ENCODE assay signal across 26 mouse cellular contexts in the genomic region with DNA sequence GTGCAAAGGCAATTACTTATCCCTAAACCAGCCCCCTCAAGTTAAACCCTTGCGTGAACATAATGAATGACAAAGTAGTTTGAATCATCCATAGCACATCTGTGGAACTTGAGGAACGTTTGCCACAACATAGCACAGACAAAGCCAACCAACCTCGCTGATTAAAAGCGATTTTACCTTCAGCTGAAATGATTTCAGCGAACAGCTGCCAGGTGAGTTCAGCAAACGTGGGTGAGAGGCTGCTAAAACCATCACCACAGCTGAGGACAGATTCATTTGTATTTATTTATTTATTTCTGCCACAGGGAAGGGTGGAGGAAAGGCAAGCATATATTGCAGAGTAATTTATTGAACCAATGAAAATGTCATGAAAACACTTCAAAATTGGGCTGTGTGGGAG.
"Had no signal": no experiment of that assay in that cellular context is flagged by ENCODE, and none has a peak within 500 bp of the region (broad histone marks: within the 10 kb centered on the region; RNA-seq: fewer than 3 reads in every experiment).

No protein-coding gene starts in this region.

- H3K9ac ChIP-seq: heart, embryonic 13.5 days; heart, embryonic 15.5 days; hindbrain, embryonic 13.5 days; hindbrain, embryonic 15.5 days; kidney, embryonic 15.5 days; limb, embryonic 12.5 days; liver, embryonic 13.5 days had no signal

- DNase-seq: gastrocnemius, adult 2 months; gastrocnemius, postnatal 10 days; gastrocnemius, postnatal 25 days; heart, adult 18-20 months; heart, postnatal 14 days; heart, postnatal 36 days; kidney, adult 11 months; kidney, adult 2 months; kidney, adult 9 months; kidney, postnatal 14 days; kidney, postnatal 36 days; liver; liver, embryonic 13.5 days had no signal

- H3K27ac ChIP-seq: gastrocnemius, adult 2 months; heart, embryonic 13.5 days; heart, embryonic 15.5 days; hindbrain, embryonic 13.5 days; hindbrain, embryonic 15.5 days; hindbrain, postnatal 0 days; kidney, embryonic 15.5 days; kidney, postnatal 0 days; layer of hippocampus, adult 2 months; left cerebral cortex, adult 2 months; limb, embryonic 12.5 days; liver, embryonic 13.5 days had no signal

- H3K9me3 ChIP-seq: heart, embryonic 13.5 days; heart, embryonic 15.5 days; hindbrain, embryonic 13.5 days; hindbrain, embryonic 15.5 days; kidney, embryonic 15.5 days; limb, embryonic 12.5 days; liver, embryonic 13.5 days had no signal

- H3K27me3 ChIP-seq: heart, embryonic 13.5 days; heart, embryonic 15.5 days; hindbrain, embryonic 13.5 days; hindbrain, embryonic 15.5 days; kidney, embryonic 15.5 days; limb, embryonic 12.5 days; liver, embryonic 13.5 days had no signal

- H3K4me1 ChIP-seq: heart, embryonic 13.5 days; heart, embryonic 15.5 days; hindbrain, embryonic 13.5 days; hindbrain, embryonic 15.5 days; kidney, embryonic 15.5 days; limb, embryonic 12.5 days; liver, embryonic 13.5 days had no signal

- H3K36me3 ChIP-seq: heart, embryonic 13.5 days; heart, embryonic 15.5 days; hindbrain, embryonic 13.5 days; hindbrain, embryonic 15.5 days; kidney, embryonic 15.5 days; limb, embryonic 12.5 days; liver, embryonic 13.5 days had no signal

- H3K4me2 ChIP-seq: heart, embryonic 11.5 days; heart, embryonic 13.5 days; heart, embryonic 15.5 days; hindbrain, embryonic 13.5 days; hindbrain, embryonic 15.5 days; kidney, embryonic 15.5 days; limb, embryonic 12.5 days; liver, embryonic 11.5 days; liver, embryonic 13.5 days had no signal

- H3K4me3 ChIP-seq: gastrocnemius, adult 2 months; heart, embryonic 13.5 days; heart, embryonic 15.5 days; hindbrain, embryonic 13.5 days; hindbrain, embryonic 15.5 days; kidney, embryonic 15.5 days; layer of hippocampus, adult 2 months; left cerebral cortex, adult 2 months; limb, embryonic 12.5 days; liver, embryonic 13.5 days had no signal

- ATAC-seq: hindbrain, postnatal 0 days; intestine, embryonic 16.5 days had no signal
